Mouse (Mus musculus) layer of hippocampus, adult 9-10 months (tissue): ENCODE data around the gene Pou2f3.

Source experiments
- DNase-seq: peaks from one replicate; pipeline ENCODE4 v3.0.0; 2022; ENCODE audit warnings: low spot score

The Pou2f3 gene

GRCm38 (mm10) chr9:43230886-43231285, 20.7 kb upstream of the Pou2f3 start:
- no peak for DNase-seq

DNA sequence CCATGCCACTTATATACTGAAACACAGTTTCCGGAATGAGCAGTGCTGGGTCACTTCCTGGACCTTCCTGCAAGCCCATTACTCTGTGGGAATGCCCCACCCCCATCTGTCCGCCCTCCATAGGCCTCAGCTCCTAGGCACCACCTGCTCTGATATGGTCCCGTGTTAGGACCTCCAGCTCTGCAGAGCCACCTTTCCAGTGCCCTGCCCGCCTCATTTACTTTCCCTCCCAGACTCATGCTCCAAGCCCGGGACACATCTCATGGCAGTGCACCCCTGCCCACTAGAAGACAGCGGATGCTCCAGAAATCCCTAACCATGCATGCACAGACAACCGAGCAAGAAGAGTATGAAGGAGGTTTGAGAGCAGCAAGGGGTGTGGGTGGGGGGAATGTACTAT, 19.8 kb upstream of the Pou2f3 start:
- DNase-seq = no peak

DNA sequence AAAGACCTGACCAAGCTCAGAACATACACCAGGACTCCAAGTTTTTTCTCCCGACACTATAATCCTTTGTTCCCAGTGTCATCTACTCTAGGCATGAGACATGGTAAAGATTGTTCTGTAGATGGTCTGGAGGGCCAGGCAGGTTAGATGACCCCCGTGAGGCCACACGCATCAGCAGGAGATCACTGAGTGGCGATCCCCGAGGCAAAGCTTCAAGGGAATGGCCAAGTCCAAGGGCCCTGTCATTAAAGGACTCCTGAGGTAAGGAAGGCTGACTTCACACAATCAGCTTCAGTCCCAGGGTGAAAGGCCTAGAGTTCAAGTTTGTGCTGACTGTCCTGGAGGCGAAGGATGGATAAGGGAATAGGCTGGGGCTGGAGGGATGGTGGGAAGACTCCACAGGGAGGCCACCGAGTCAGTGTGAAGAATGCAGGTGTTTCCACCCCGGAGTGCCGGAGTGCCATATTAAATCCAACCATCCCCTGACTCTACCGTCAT, 19.3 kb upstream of the Pou2f3 start:
- DNase-seq = no peak

DNA sequence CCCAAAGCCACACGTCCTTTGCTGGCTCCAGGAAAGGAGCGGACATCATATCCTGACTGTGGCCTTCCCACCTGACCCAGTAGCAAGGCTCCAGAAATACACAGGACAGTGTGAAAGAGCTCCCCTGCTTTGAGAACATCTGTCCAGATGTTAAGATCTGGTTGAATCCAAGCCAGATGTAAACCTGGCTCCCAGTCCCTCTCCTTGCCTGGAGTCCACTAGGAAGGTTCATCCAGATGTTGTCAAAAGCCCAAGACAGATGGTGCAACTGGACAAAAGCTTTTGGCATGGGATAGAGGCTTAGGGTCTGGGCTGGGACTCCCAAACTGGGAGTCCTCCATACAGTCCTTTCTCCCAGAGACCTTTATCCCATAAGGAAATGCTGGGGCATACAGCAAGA, 18.6 kb upstream of the Pou2f3 start:
- DNase-seq = no peak

DNA sequence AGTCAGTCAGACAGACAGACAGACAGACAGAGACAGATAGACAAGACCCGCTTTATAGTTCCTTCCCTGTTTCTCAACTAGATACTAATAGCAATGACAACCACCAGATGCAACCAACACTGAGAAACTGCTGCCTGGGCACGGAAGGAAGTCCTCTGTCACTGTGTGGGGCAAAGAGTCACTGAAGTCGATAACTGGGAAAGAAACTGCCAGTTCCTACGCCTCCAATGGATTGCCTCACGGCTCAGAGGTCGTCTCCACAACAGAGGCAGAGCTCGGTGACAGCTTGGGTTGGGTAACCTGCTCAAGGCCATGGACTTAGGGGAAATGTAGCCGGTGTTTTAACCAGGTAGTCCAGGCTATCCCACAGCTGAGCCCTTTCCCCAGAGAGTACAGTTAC, 17.5 kb upstream of the Pou2f3 start:
- DNase-seq = no peak

- DNase-seq = no peak
These were observed 16.5 kb upstream of the Pou2f3 start for GRCm38 (mm10) chr9:43226573-43227160.

- DNase-seq = no peak
These were observed 15.3 kb upstream of the Pou2f3 start for GRCm38 (mm10) chr9:43225481-43225880.

GRCm38 (mm10) chr9:43224771-43225355, 14.7 kb upstream of the Pou2f3 start:
- DNase-seq = no peak

DNA sequence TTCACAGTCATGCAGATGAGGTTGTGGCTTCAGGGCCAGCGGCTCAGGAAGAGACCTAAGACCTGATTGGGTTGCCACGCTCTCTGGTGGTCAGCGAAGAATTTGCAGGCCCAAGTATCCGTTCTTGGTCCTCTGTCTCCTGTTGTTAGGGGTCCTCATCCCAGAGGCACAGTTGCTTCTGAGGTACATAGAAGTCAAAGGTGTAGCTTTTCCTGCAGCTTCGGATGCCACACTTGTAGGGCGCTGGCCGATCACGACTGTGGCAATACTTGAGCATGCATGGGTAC, 12.2 kb upstream of the Pou2f3 start:
- no peak for DNase-seq

DNA sequence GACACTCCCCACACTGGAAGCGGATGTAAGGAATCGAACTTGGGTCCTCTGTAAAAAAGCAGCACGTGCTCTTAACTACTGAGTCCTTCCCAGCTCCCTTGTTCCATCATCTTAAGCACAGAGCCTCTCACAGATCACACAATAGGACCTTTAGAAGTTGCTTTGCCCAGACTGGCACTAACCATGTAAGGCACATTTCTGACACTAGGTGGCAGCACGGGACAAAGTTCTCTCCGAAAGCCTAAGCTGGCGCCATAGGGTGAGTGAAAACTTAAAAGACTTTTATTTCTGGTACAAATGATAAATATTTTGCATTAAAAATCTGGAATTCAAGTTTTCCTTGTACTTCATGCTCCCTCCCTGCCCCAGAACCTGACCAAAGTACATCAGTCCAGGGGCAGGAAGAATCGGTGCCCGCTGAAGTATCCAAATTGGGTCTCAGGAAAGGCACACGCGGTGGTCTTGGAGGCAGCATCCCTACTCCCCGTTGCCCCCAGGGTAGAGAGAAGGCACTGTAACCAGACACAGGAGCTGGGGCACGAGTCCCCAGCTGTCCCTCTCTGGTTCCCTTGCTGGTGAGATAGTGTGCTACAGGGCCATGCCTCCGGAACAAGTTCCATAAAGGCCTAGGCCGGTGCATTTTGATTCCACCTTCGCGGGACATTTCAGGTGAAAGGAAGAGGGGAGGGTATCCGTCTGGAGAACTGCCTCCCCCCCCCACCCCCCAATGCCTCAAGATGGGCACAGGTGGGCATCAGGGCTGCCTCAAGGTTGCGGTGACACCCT, 11.7 kb upstream of the Pou2f3 start:
- DNase-seq = peak; percentile 89

DNA sequence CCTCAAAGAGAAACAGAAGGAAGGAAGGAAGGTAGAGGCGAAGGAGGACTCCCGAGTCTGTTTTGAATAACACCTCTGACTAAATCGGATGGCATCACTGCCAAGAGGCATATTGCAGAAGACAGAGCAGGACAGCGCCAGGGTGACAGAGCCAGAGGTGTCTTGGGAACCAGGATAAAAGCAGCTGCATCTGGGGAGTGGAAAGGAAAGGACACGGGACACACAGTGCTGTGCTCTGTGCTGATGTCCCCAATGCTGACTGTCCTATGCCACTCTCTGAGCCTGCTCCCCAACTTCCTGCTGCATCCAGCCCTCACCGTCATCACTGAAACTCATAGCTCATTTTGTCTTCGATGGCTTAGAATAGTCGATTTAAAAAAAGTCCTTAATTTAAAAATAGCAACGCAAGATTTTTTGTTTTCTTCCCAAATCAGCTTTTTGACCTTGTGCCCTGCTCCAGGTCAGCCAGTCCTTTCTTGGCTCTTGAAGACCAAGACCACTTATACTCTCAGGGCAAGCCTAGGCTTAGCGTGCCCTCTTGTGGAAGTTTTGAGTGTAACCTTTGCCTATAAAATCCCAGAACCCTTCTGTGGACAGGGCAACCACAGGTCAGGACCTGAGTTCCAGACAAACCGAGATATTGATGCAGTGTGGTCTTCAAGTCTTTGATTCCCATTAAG, 742 bp upstream of the Pou2f3 start:
- peak; percentile 27 for DNase-seq

- no peak for DNase-seq
These were observed 4.2 kb downstream of the Pou2f3 start for GRCm38 (mm10) chr9:43206022-43206390.

DNA sequence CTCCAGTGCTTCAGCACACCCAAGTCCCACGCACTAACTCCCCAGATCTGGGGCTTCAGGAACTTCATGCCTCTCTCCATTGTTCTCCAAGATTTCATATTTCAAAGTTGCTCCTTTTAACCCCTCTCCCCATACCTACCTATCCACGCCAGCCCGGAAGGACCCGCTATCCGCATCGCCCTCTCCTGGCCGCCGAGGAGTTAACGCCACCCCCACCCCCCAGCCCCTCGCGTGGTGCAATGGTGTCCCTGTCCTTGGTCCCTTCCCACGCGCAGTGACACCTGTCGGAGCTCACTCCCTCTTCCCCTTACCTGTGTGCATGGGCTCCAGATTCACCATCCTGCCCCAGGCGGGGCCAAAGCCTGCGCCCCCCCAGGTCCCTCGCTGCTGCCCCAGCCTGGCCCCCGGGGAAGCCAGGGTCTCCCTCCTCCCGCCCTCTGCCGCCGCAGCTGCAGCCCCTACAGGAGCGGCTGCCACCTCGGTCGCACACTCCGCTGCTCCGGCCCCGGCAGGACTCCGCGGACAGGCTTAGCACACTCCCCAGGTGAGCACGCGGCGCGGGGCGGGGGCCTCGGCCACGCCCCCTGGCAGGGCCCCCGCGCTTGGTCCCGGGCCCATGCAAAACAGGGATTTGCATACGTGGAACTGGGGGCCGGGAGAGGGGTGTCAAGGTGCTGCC, 4.7 kb downstream of the Pou2f3 start:
- no peak for DNase-seq

DNA sequence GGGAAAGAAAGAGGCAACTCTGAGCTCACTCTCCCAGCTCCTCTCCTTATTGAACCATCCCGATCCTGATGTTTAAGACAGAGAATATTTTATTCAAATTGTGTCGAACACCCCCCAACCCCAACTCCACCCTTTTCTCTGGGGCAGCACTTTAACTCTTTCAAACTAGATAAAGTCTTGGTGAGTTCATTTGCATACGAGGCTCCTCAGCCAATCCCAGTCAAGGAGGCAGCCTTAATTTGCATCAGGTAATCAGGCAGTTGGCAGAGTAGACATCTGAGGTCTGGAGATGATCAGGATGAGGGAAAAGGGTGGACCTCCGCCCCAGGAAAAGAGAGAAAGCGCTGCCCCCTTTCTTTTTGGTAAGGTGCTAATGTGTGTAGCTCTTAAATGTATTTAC, 10.0 kb downstream of the Pou2f3 start:
- no peak for DNase-seq

DNA sequence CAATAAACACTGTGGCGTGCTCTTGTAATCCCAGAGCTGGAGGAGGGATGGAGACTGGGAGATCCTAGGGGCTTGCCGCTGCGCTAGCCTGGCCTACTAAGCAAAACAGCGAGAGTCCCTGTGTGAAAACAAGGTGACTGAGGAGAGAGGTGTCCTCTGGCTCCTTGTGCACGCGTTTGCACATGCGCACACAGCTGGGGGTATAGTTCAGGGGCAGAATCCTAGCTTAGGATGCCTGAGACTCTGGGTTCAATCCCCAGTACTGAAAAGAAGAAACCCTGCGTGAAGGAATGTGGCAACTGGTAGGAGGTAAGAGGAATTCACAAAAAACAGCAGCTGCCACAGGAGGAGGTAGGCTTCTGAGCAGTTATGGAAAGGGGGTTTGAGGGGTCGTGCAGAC, 16.2 kb downstream of the Pou2f3 start:
- DNase-seq = no peak

DNA sequence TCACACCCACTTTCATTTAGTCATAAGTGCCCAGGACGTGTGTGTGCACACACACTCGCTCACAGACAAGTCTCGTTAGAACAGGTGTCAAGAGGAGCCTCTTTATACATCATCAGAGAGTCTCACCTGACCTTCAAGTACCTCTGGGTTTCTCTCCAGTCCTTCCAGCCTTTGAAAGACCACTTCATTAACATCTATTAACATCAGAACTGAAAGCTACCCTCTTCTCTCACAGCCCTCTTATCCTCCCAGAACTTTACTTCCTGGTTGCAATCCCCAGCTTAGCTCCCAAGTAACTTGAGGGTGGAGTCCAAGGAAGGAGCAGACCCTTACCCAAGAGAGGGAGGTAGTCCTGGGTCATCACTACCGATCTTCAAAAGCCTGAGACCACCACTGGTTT, 18.6 kb downstream of the Pou2f3 start:
- no peak for DNase-seq

DNA sequence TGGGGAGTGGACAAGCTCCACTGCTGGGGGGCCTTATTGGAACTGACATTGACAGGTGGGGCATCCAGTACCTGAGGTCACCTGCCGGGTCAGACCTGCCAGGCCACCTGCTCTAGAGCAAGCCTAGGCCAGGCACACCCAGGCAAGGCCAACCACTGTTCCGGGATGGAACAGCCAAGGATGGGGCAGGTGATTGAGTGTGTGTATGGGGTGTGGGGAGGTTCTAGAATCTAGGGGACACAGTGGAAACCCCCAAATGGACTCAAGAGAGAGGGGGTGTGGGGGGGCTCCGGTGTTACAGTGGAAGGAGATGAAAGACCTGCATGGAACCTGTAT, 21.2 kb downstream of the Pou2f3 start:
- no peak for DNase-seq

- DNase-seq = no peak
These were observed 21.7 kb downstream of the Pou2f3 start for GRCm38 (mm10) chr9:43188309-43189020.

GRCm38 (mm10) chr9:43179614-43180013, 30.6 kb downstream of the Pou2f3 start:
- DNase-seq = no peak

GRCm38 (mm10) chr9:43178172-43178571, 32.0 kb downstream of the Pou2f3 start:
- DNase-seq = no peak

DNA sequence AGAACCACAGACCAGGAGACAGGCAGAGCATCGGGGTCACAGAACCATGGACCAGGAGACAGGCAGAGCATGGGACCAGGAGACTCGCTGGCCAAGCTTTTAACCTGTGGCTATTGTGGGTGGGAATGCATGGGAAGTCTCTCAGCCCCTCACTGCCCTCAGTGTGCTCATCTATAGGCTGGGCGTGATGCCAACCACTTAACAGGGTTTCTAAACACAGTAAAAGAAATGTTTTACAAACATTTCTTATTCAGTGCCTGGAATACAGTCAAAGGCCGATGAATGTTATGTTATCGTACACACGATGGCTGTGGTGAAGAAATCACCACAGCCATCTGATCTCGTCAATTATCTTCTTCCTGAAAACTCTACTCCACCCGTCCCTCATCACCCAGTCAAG, 43.1 kb downstream of the Pou2f3 start:
- DNase-seq = no peak

DNA sequence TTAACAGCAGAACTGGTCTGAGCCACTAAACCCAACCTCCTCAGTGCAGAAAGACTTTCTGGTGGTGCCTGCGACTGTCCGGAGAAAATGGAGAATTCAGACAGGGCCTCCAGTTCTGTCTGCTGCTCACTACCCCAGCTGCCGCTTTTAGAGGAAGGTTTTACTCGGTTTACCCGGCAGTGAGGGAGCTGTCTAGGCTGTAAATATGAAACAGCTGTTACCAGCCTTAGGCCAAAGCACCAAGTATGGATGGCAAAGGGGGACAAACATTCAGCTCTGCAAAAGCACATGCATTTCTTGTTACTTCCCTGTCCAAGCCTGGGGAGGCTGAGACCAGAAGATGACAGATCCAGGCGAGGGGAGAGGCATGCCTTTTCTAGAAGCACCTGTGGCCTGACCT, 43.8 kb downstream of the Pou2f3 start:
- DNase-seq = no peak
